Mouse (Mus musculus) myocyte (in vitro differentiated cells): ENCODE results near the gene Wdfy3.

Source experiments
- CEBPB ChIP-seq: IDR thresholded peaks from 2 replicates; pipeline ENCODE4 v1.6.1; 2011; ENCODE audit warnings: mild to moderate bottlenecking, moderate library complexity; ENCODE audit not compliant: poor library complexity, insufficient read depth, severe bottlenecking
- MAX ChIP-seq: IDR thresholded peaks from one replicate; pipeline ENCODE4 v1.6.1; 2011; ENCODE audit warnings: low read depth, mild to moderate bottlenecking, control low read depth
- MYOD1 ChIP-seq, 3 experiments: IDR thresholded peaks; one replicate each; pipeline ENCODE4 v1.6.1; 2011; ENCODE audit warnings: control low read depth in 2 of 3, low read depth in 2 of 3, mild to moderate bottlenecking in 2 of 3, moderate library complexity in 1 of 3; ENCODE audit not compliant: insufficient read length in 2 of 3, control insufficient read depth in 1 of 3
- MYOG ChIP-seq, 3 experiments: IDR thresholded peaks; one replicate each; pipeline ENCODE4 v1.6.1; 2011; ENCODE audit warnings: control low read depth in 2 of 3, low read depth in 2 of 3, mild to moderate bottlenecking in 2 of 3; ENCODE audit not compliant: insufficient read length in 2 of 3, control insufficient read depth in 1 of 3, insufficient read depth in 1 of 3
- POLR2A ChIP-seq: IDR thresholded peaks from one replicate; pipeline ENCODE4 v1.6.1; 2011; ENCODE audit warnings: low read depth, mild to moderate bottlenecking, control low read depth, moderate library complexity; ENCODE audit not compliant: insufficient read length
- SRF ChIP-seq: IDR thresholded peaks from one replicate; pipeline ENCODE4 v1.6.1; 2011; ENCODE audit warnings: low read depth; ENCODE audit not compliant: control insufficient read depth, insufficient read length
- TCF12 ChIP-seq: IDR thresholded peaks from one replicate; pipeline ENCODE4 v1.6.1; 2011; ENCODE audit warnings: mild to moderate bottlenecking, control low read depth; ENCODE audit not compliant: poor library complexity, insufficient read depth, severe bottlenecking
- USF1 ChIP-seq: IDR thresholded peaks from one replicate; pipeline ENCODE4 v1.6.1; 2011; ENCODE audit warnings: low read depth, mild to moderate bottlenecking, control low read depth, moderate library complexity

DNA sequence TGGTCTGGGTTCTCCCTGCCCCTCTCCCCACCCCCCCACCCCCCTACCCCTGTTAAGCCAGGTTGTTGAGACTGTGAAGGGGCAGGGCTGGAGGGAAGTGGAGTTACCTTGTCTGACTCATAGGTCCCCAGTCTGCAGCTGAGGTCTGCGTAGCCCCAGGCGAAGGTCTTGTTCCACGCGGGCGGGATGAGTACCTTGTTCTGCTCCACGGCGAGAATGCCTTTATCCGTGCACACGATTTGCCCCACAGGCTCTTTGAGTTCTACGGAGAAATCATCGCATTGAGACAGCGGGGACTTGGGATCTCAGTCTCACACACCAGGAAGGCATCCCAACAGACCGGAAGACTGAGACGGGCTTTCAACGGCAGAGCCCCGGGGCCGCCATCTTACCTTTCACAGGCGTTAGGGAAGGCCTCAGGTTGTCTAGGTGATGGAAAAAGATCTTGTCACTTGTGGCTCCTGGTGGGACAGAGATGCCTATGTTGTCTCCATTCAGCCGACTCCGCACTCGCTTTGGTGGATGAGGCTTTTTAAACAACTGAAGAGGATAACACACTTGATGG, 217.5 kb downstream of the Wdfy3 start:
- TF ChIP-seq USF1 (no peak), SRF (no peak), MYOG (IDR thresholded peaks at IDR 0.05; ENCODE audit: control insufficient read depth in 1 of 3, insufficient read depth in 1 of 3, insufficient read length in 2 of 3, low read depth in 2 of 3) (no peak), MAX (no peak), POLR2A (no peak), TCF12 (no peak), MYOD1 (IDR thresholded peaks at IDR 0.05; ENCODE audit: control insufficient read depth in 1 of 3, insufficient read length in 2 of 3, low read depth in 2 of 3) (no peak), CEBPB (no peak)
